Mouse (Mus musculus): ENCODE data around the gene Omd. TPM values are rescaled to one million over a fixed set of nuclear protein-coding genes. Genes with fewer than 3 reads are reported as not detected.

Omd gene
- 0.37 TPM in 1 of 4 replicates, not detected in the others for total RNA-seq (2023)

GRCm38 (mm10) chr13:49581541-49582530 is at the start of gene Omd:
Gene Omd (plus strand): TSS chr13:49582462.

GRCm38 (mm10) chr13:49544279-49544678 is 38.0 kb upstream of the Omd start, which contains the start of gene Aspn:
Gene Aspn (plus strand): TSS chr13:49544443.

GRCm38 (mm10) chr13:49607714-49608113 is 25.5 kb downstream of the Omd start, which contains the start of gene Ogn:
Gene Ogn (plus strand): TSS chr13:49608046.

Other genes starting within 250 kb of the Omd start
- 20.8 to 24.0 TPM (median 22.9 TPM) in 4 replicates for gene Bicd2, start 240.9 kb upstream of the Omd start, total RNA-seq (2023)
- 7.2 to 8.2 TPM (median 7.8 TPM) in 4 replicates for gene Ippk, start 161.2 kb upstream of the Omd start, total RNA-seq (2023)
- 0.30 to 0.92 TPM (median 0.62 TPM) in 4 replicates for gene Tes3-ps, start 89.1 kb upstream of the Omd start, total RNA-seq (2023)
- gene Ecm2, start 77.7 kb upstream of the Omd start, total RNA-seq (2023) = 0.12 TPM in 1 of 4 replicates, not detected in the others
- gene Aspn, start 38.0 kb upstream of the Omd start, total RNA-seq (2023) = not detected in 4 replicates
- 0.21 TPM in 1 of 4 replicates, not detected in the others for gene Ogn, start 25.6 kb downstream of the Omd start, total RNA-seq (2023)
- 1.0 to 1.6 TPM (median 1.4 TPM) in 4 replicates for gene Cenpp, start 70.3 kb downstream of the Omd start, total RNA-seq (2023)
- gene Nol8, start 70.6 kb downstream of the Omd start, total RNA-seq (2023) = 36.2 to 44.6 TPM (median 42.8 TPM) in 4 replicates
- gene Iars, start 99.6 kb downstream of the Omd start, total RNA-seq (2023) = 69.7 to 101 TPM (median 80.0 TPM) in 4 replicates
- 0.31 TPM in 1 of 4 replicates, not detected in the others for gene Gm30302, start 216.5 kb downstream of the Omd start, total RNA-seq (2023)

Data from B cell, adult 62 days (primary cell).